Mouse (Mus musculus) activated CD4-positive, CD25-positive, alpha-beta regulatory T cell, adult 4 months (primary cell): ENCODE measurements at regions not wholly inside any gene's neighbourhood (a gene's known extent, or its start where the extent isn't known, plus 50 kb on each side); places are given as distances from the start of the nearest gene placed in this dataset.
A peak's percentile ranks its signal among the peaks of the same experiment; 100 is the strongest.

Experiments
- ATAC-seq: one replicate; pipeline ENCODE4 v1.8.0; 2017

DNA sequence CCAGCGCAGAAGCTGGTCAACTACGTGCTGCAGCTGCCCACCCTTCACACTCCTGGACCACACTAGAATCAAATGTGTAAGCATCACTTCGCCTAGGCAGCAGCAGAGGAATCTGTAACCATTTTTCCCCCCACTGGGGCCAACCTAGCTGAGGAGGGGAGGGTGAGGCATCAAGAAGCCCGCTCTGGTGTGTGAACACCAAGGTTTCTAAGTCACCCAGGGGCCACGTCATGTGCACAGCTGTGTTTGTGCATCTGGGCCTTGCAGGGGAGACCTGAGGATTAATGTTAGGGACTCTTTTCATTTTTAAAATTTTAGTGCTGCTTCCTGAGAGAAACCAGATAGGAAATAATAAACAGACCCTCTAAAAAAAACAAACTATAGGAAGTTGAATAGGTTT lies 321.8 kb downstream of the Rnd3 start:
- ATAC-seq = no peak

- no peak for ATAC-seq
Measured at GRCm38 (mm10) chr2:50826537-50826936, 322.4 kb downstream of the Rnd3 start.

DNA sequence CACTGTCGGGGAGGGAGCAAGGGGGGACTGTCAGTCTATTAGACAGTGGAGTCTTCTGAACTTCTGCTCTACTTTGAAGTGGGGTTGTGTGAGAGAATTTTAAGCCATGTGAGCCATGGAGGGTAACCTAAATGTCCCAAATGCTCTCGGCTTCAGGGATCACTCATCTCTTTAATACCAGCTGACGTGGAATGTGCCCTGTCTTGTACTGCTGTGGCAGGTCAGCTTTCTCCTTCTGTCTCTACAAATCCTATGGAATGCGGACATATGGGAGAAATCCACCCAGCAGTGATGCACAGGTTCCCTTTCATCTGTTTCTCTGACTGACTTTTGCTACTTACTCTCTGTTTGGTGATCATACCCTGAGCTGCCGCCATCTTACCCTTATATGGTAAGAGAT lies 323.3 kb downstream of the Rnd3 start:
- no peak for ATAC-seq

DNA sequence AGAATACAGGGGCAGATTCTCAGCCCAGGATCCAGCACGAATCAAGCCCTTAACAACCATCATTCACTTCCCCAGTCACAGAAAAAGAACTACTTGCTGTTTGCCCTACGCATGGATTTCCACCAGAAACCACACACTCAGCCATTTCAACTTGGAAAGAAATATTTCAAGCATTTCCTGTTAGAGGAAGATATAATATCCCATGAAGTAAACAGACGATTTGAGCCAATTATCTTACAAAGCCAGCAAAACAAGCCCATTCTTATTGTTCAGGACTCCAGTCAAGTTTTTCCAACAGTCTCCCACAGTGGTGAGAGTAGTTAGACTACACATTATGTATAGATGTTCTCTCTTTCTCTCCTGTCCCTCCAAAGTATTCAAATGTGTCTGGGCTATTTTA lies 324.1 kb downstream of the Rnd3 start:
- no peak for ATAC-seq

GRCm38 (mm10) chr2:50822738-50823137 lies 326.2 kb downstream of the Rnd3 start:
- no peak for ATAC-seq

DNA sequence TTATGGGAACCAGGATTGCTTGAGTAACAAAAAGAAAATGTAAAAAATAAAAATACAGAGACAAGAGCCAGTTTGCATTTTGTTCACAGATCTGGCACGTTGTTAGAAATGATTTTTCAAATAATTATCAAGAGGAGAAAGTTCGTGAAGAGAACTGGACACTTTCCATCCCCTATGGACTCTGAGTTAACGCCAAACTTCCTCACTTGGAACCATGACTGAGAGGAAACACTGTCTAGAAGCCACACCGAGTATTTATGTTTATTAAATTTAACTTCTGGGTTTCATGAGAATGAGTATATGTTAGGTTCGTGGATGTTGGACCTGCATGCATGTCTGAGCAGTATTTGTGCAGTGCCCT lies 329.6 kb downstream of the Rnd3 start:
- no peak for ATAC-seq

- ATAC-seq = no peak
Measured at GRCm38 (mm10) chr2:50818557-50819304, 330.2 kb downstream of the Rnd3 start.

DNA sequence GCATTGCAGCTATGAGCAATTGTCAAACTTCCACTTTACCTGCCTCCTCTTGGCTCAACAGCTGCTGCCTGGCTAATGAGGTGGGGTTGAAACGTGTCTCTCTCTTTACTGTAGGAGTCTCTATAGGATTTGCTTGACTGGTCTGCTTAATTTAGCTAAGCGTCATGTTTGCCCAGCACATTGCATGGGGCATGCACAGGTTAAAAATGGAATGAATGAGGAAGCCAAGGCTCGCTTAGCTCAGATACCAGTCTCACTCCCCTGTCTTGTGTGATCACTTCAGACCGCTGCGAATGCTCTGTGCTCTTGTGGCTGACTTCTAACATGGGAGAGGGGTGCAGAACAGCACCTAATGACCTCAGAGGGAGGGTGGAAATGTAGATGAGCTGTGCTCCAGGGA lies 332.5 kb downstream of the Rnd3 start:
- no peak for ATAC-seq

- no peak for ATAC-seq
Measured at GRCm38 (mm10) chr2:50815541-50815940, 333.4 kb downstream of the Rnd3 start.

DNA sequence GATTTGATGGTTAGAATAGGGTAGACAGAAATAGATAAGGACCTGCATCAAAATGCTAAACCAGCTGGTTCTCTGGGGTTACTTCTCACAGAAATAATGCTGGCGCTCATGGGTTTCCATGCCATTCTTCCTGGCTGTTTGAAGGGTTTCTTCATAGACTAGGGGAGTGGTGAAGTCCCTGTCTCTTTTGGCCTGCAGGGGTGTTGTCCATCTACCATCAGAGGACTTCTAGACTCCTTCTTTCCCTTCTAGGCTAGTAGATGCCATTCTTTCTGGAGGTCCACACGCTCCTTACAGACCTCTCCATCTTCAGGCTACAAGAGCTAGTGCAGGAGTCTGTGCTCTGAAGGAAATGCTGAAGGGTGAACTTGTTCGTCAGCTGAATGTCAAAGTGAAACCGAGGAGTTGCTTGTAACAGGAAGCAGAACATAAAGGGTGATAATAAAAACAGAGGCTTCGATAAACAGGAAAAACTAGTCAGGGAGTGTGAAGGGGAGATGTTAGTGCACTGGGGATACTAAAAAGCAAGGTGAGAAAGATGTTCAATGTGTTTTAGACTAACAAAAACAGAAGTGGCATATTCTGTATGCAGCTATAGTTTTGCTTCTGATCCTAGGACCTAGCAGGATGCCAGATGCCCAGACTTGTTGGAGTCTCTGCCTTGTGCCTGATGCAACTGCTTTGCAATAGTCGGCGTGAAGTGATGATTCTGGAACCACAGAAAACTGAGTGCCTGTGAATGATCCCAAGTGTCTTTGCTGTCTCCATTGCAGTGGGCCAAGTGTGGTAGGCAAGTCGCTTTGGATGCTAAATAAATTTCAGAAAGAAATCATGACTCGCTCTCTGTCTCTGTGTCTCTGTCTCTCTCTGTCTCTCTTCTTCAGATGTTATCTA lies 335.1 kb downstream of the Rnd3 start:
- ATAC-seq = peak; percentile 91

DNA sequence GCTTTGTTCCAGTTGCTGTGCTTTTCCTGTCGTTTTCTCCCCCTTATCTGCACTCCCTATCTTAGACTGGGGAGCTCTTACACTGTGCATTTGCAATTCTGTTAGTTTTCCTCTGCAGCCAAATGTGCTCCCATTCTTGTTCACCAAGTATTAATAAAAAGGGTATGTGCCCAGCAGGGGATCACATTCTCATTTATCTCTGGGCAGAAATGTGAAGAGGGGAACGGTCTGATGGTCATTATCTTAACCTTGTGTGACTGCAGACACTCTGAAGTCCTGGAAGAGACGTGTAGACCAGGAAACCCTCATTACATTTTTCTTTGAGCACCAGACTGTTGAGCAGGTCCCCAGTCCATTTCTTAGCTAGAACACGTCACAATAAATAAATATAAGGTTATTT lies 336.6 kb downstream of the Rnd3 start:
- ATAC-seq = no peak

DNA sequence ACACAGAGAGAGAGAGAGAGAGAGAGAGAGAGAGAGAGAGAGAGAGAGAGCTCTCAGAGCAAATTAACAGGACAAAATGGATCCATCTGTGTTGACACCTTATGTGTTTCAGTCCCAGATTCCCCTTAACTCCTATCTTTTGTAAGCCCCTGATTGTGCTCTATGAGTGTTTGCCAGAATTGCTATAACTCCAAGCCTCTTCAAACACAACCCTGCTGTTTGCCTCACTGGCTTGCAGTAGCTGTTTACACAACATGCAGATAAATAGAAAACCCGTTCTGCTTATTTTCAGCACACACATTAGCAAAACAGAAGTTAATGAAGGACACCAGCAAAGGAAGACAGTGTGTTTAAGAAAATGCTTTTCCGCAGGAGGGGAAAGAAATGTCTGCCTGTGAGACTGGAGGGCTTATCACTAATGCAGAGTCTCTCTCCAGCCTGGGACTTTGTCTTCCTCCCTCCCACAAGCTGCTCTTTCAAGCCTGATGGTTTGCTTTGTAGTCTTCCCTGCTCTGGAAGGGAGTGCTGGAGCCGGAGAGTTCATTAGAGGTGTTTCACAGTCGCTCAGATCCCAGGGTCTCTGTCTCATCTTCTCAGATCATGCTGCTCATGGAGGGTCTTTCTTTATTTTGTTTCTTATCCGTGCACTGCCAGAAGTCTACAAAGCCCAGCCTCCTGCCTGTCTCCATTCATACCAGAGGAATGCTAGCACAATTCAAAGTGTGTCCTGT lies 338.4 kb downstream of the Rnd3 start:
- ATAC-seq = no peak

DNA sequence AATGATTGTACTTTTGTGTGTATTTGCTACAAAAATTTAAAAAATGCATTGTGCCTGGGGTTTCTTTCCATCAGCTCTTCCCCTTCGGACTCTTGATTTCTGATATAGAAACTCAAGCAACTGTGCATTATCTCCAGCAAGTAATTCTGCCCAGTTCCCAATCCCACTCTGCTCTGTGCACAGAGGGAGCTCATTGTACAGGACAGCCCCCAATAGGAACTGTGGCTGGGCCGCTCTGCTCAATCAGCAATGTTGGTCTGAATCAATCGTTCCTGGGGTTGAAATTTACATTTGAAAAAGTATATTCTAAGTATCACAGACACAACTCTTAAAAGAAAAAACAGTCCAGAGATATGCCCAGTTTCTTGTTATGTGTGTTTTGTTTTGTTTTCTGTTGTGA lies 339.1 kb downstream of the Rnd3 start:
- ATAC-seq = no peak

DNA sequence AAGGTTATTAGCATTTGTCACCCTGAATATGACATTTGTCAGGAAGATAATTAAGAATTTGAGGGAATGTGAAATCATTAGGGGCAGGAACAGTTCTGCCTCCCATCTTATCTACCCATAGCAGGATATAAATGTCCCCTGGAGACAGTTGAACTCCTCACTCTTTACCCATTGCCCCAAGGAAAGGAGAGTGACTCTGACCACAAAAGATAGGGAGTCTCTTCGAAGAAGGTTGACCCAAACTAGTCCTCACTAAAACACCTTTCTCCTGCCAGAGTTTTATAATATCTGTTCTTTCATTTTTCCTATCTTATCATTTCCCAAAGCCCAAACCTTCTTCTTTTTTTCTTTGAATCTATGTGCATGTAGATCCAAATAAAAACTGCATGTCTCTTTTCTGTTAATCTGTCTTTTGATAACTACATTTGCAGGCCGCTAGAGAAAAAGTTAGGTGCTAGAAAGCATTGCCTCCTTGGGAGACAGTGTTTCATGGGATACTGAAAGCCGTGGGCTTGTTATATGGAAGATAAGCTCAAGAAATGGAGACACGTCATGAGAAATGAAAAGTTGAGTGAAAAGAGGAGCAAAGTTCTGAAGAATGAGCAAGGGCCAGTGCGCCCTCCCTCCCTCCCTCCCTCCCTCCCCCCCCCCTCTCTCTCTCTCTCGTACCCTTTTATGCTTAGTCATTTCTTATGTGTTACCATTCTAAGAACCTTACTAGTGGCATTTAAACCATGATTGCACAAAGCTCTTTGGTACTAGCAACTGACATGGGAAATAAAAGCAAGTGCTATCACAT lies 341.6 kb downstream of the Rnd3 start:
- no peak for ATAC-seq

DNA sequence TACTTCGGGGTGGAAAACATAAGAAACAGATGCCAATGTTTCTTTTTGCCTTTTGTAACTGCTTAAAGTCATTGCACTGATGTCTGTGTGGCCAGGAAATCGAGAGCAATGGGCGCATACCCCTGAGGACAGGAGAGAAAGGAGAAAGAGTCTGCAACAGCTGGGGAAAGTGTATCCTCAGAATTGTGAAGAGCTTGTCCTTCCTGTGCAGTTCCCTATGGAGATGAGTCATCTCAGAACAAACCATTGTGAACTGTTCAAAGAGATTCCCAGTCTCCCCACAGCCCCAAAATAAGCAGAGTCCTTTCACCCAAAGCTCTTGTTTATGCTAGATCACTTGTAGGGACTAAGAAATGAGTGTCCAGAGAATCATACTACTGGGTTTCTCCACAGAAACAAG lies 343.3 kb downstream of the Rnd3 start:
- no peak for ATAC-seq

DNA sequence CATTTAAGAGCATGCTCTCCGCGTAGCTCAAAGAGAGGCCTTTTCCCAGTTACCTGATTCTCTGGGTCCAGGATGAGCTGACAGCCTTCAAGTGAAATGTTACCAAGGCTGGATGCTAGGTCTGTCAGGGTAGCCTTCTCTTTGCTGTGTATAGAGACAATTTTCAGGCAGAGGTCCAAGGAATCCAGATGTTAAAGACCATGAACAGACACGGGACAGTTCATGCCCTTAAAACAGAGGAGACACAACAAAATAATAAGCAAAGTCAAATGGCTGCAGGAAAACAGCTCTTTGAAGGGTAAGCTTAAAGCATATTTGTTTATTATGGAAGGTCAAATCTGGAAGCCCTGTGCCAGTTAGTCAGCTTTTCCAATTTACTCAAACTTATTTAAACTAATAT lies 352.8 kb downstream of the Rnd3 start:
- ATAC-seq = no peak

DNA sequence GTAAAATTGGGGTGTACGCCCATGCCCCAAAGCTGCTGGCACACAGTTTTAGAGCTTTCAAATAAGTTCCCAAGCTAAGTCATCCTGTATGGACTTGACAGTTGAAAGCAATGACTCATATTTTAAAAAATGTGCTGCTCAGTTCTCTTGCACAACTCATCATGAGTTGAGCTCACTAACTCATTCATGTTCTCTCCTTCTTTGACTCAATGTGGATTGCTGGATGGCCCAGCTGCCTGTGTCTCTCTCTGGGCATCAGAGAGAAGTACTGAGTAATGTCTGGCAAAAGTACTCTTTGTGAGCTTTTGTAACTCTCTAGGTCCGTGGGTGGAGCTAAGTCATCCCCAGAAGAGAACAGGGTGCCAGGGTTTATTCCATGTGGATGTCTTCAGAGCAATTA lies 355.3 kb downstream of the Rnd3 start:
- ATAC-seq = no peak

GRCm38 (mm10) chr2:50793067-50793466 lies 355.8 kb downstream of the Rnd3 start:
- no peak for ATAC-seq

GRCm38 (mm10) chr2:50789051-50789651 lies 359.8 kb downstream of the Rnd3 start:
- ATAC-seq = no peak

- ATAC-seq = no peak
Measured at GRCm38 (mm10) chr2:50772101-50772500, 376.8 kb downstream of the Rnd3 start.

GRCm38 (mm10) chr2:50759016-50759415 lies 389.9 kb downstream of the Rnd3 start:
- no peak for ATAC-seq

GRCm38 (mm10) chr2:50757837-50758541 lies 390.9 kb downstream of the Rnd3 start:
- ATAC-seq = no peak
